Mouse (Mus musculus) liver, adult (tissue): ENCODE measurements around the gene Il2.

Experiments used
- GATA4 ChIP-seq: IDR thresholded peaks from 2 replicates; pipeline ENCODE4 v1.6.1; 2014; ENCODE audit warnings: mild to moderate bottlenecking, low read length; ENCODE audit not compliant: insufficient replicate concordance

Gene Il2

DNA sequence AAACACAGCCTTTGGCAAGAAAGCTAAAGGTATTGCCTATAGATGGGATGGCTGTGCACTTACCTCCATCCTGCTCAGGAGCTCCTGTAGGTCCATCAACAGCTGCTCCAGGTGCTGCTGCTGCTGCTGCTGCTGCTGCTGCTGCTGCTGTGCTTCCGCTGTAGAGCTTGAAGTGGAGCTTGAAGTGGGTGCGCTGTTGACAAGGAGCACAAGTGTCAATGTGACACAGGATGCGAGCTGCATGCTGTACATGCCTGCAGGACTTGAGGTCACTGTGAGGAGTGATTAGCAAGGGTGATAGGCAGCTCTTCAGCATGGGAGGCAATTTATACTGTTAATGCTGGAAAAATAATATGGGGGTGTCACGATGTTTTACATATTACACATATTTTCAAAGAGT is at the start of gene Il2:
Il2 (minus strand) TSS at position 305 of the 400 bp plus-strand sequence.
- no peak for TF ChIP-seq GATA4

- TF ChIP-seq GATA4, result no peak
Measured at GRCm38 (mm10) chr3:37174711-37175572, 49.2 kb upstream of the Il2 start.

DNA sequence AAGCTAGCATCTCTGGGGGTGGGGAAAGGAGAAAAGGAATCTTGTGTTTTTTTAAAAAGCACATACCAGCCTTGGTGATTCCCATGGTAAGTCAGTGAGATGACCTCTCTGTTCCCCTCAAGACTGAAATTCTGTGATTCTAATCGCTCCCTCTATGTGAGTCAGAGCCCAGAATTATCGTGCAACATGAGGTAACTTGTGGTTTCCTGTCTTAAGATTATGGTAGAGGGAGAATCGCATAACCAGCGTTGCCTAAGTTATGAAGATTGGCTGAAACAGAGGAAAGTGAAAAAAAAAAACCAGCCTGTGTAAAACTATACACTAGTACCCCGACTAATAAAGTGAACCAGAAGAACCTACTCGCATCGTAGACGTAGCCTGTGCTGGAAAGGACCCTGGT is 47.5 kb upstream of the Il2 start:
- no peak for TF ChIP-seq GATA4

DNA sequence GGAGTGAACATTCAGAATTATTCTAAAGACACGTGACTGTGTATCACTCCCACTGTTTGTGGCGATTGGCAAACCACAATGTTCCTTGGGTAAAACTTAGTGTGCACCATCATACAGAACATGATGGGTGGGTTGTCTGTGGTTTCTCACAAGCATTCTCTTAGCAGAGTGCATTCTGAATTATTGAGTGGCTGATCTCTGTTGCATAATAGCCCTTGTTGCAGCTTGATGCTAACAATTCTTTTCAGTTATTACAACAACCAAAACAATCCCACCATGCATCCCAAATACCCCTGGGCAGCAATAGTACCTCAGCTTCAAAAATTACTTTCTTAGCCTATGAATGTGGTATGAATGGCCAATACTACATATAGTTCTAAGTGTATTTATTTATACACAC is 43.5 kb upstream of the Il2 start:
- TF ChIP-seq GATA4, result no peak

GRCm38 (mm10) chr3:37161096-37161495 is 35.3 kb upstream of the Il2 start:
- no peak for TF ChIP-seq GATA4

GRCm38 (mm10) chr3:37158246-37158645 is 32.5 kb upstream of the Il2 start:
- TF ChIP-seq GATA4, result no peak

- no peak for TF ChIP-seq GATA4
Measured at GRCm38 (mm10) chr3:37157082-37157481, 31.3 kb upstream of the Il2 start.

- TF ChIP-seq GATA4, result no peak
Measured at GRCm38 (mm10) chr3:37154396-37154795, 28.6 kb upstream of the Il2 start.

DNA sequence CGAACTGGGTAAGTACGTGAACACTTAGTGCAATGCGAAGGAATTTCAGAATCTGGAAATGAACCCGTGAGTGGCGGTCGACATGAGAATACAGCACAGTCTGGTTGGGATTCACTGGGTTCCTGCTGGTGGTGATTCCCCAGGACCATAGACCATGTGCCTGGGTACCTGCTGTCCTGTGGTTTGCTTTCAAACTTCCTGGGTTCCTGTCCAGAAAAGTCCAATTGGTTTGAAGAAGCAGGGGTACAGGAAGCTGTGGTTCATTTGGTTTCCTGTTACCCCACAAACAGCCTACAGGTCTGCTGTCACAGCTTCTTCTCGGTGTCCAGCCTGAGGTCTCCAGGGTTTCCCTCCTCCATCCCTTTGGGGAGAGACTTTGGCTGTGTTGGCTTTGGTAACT is 27.2 kb upstream of the Il2 start:
- no peak for TF ChIP-seq GATA4

DNA sequence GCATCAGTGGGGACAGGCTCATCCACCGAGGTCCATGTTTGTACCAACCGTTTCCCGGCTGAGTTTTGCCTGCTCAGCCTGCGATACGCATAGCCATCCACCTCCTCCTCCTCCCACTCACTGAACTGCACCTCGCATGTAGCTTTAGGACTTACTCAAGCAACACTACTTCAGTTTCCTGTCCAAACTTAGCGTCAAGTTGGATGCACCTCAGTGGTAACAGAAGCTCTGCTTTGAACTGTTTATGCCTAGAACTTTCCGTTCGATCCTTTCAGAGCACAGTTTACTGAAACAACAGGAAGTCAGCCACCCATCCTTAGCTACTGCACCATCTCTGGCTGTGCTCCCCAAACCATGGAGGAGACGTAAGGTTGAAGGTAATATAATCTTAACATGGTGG is 26.5 kb upstream of the Il2 start:
- no peak for TF ChIP-seq GATA4

- TF ChIP-seq GATA4, result no peak
Measured at GRCm38 (mm10) chr3:37146810-37147209, 21.1 kb upstream of the Il2 start.

DNA sequence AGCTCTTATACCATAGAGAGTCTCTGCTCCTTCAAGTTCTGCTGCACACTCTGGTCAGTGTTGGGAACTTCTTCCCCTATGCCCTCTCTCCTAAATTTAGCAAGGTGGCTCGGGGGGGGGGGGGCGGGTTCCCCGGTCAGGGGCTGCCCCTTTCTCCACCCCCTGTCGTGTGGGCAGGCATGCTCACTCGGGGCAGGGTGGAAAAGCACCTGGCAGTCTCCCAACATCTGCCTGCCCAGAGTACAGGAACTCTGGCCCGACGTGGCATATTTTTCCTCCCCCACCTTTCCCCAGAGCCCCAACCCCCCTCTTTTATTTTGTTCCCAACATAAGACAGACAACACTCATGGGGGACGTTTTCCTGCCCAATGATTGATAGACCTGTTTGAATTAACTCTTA is 20.6 kb upstream of the Il2 start:
- no peak for TF ChIP-seq GATA4

DNA sequence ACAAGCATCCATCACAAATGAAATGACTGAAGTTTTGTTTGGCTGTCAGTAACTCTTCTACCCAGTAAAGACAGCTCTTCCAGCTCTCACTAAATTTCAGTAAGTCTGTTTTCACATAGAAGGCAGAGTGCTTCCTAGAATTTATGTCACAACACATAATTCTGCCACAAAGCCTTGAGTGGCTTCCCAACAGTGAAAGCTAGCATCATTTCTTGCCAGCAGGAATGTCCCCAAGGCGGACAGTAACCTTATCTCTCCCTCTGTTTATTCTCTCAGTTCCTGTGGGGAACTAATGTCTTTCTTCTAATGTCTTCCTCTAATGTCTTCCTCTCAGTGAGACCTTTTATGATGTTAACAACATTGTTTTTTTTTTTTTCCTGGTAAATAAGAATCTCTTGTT is 19.2 kb upstream of the Il2 start:
- no peak for TF ChIP-seq GATA4

- no peak for TF ChIP-seq GATA4
Measured at GRCm38 (mm10) chr3:37141827-37142226, 16.1 kb upstream of the Il2 start.

GRCm38 (mm10) chr3:37140168-37140906 is 14.6 kb upstream of the Il2 start:
- no peak for TF ChIP-seq GATA4

DNA sequence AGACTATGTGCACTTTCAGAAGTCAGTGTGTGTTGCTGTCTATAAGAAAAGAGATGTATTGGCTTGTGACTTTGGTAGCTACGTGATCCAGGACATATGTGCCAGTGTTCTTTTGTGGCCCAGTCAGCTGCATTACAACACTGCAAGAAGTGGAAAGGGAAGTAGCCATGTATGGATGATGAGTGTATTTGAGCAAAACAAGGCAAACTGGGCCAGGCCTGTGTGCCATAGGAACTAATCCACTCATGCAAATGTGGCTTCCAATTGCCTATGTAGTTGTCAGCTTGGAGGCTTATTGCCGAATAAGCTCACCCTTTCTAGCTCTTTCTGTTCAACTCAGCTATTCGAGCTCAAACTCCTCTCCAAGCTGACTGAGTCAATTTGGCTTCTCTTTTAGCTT is 13.4 kb upstream of the Il2 start:
- no peak for TF ChIP-seq GATA4
